Mouse (Mus musculus) testis, adult 2 months (tissue): Measurements from ENCODE around the gene Thbd.

Experiments used
- CTCF ChIP-seq: fragments of 200-500 bp; IDR thresholded peaks from 2 replicates; pipeline ENCODE4 v1.5.1; 2012; ENCODE audit warnings: low read depth, mild to moderate bottlenecking, inconsistent platforms, low read length, moderate library complexity; ENCODE audit not compliant: control insufficient read depth, insufficient read depth, insufficient replicate concordance
- POLR2A ChIP-seq: fragments of 200-500 bp; IDR thresholded peaks from 2 replicates; pipeline ENCODE4 v1.6.1; 2012; ENCODE audit warnings: low read depth, mild to moderate bottlenecking, inconsistent platforms, low read length, moderate library complexity; ENCODE audit not compliant: control insufficient read depth

- TF ChIP-seq POLR2A (no peak), CTCF (no peak)
These were observed 5.8 kb downstream of the Thbd start for GRCm38 (mm10) chr2:148402227-148402626.
